Mouse (Mus musculus) lung, postnatal 4 days (tissue): Measurements from ENCODE around the gene Paxx.

Source experiments
- DNase-seq, 2 experiments: peaks; one replicate each; pipeline ENCODE4 v3.0.0; 2021

Gene Paxx

DNA sequence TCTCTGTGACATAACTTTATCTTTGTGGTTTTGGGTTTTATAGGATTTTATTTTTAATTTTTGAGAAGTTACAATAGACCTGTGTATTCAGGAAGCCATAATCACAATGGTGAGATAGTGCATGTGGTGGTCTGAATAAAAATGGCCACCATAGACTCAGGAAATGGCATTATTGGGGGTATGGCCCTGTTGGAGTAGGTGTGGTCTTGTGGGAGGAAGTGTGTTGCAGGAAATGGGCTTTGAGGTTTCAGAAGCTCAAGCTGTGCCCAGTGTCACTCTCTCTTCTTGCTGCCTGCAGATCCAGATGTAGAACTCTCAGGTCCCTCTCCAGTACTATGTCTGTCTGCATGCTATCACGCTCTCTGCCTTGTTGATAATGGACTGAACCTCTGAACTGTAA is 19.6 kb upstream of the Paxx start:
- no peak for DNase-seq

DNA sequence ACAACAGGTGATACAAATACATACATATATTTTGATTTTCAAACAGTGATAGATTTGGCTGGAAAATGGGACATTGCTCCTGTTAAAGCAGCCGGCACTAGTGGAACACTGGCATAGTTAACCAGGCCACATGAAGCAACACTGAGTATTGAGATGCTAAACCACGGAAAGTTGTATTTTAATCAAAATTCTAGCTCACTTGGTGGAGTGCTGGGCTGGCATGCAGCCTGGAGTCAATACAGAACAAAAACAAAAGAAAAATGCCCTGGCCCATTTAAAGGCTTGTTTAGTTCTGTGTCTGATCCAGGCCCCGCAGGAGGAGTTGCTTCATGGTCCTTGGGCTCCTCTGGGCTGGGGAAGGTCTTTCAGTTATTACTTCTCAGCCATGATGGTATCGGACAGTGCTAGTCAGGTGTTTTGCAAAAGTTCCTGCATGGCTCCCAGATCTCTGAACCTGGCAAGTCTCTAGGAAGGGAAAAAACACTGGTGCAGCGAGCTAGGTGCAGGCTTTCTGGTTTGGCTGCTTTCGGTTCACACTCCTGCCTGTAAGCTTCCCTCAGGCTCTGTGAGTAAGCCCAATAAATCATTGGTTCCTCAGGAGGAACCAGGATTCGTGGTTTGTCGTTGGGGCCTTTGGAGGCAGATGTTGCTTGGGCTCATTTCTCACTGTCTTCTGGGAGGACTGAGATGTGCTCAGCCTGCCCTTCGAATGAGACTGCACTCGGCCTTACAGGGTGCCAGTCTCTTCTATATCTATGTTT is 18.8 kb upstream of the Paxx start:
- no peak for DNase-seq

GRCm38 (mm10) chr2:25477967-25478675 is 17.2 kb upstream of the Paxx start:
- DNase-seq, result no peak

DNA sequence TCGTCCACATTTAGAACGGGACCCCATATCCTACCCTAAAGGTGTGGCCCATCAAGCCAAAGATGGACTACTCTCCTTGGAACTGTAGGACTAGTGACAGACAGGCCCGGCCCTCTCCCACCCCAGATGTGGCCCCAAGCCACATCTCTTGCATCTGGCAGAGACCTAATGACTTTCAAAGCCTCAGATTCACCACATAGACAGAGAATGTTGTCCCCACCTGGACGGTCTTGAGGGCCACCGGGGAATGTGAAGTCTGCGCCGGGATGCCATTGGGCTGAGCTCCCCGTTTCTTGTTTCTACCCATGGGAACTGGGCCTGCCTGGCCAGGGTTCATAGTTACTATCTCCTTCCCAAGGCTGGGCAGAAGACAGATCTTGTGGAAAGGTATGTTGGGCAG is 16.6 kb upstream of the Paxx start:
- no peak for DNase-seq

GRCm38 (mm10) chr2:25472550-25472949 is 11.7 kb upstream of the Paxx start:
- no peak for DNase-seq

- no peak for DNase-seq
These were observed 9.1 kb upstream of the Paxx start, which contains the start of gene Ptgds for GRCm38 (mm10) chr2:25469969-25470368. Gene Ptgds (minus strand): TSS chr2:25470046.

- peak; percentile 28 to 56 for DNase-seq
These were observed 8.3 kb upstream of the Paxx start for GRCm38 (mm10) chr2:25468962-25469915.

- DNase-seq, result no peak
These were observed 6.9 kb upstream of the Paxx start for GRCm38 (mm10) chr2:25467606-25468303.

- peak; percentile 34 to 45 for DNase-seq
These were observed 5.1 kb upstream of the Paxx start for GRCm38 (mm10) chr2:25465816-25466635.

DNA sequence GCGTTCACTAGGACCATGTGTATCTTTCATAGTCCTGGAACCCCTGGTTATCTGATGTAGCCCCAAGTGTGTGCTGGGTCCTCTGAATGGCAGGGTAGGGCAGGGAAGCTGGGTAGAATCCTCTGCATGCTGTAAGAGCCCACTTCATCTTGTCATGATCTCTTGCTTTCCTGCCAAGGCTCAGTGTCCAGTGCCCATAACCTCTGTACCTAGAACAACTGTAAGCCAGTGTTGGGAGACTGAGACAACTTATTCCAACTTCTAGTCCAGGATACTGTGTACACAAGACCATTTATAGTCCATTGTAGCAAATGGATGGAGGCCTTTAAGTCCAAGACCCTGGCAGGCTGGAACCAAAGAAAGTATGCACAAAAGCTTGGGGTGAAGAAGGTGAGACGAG is 4.4 kb upstream of the Paxx start:
- no peak for DNase-seq

- no peak for DNase-seq
These were observed 2.7 kb upstream of the Paxx start for GRCm38 (mm10) chr2:25463630-25464029.

DNA sequence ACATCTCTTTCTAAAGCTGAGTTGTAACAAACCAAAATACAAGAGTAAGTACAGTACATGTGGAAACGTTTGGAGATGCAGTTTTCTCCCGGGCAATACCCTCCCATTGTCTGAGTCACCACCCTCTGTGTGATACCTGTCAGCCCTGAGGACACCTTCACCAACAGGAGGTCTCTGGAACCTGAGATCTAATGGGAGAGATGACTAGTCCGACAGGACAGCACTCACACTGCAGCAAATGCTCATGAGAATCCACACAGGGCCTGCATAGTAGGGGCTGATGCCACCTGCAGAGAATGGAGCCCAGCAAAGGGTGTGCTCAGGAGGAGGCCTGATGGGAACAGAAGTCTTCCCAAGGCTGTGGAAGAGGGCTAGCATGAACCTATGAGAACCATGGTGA is 513 bp upstream of the Paxx start:
- peak in 1 of 2 experiments; percentile 12 for DNase-seq

GRCm38 (mm10) chr2:25460135-25460534 is 759 bp downstream of the Paxx start:
- DNase-seq, result no peak

GRCm38 (mm10) chr2:25458911-25459310 is 2.0 kb downstream of the Paxx start:
- DNase-seq, result peak; percentile 75 to 86

- peak; percentile 74 to 87 for DNase-seq
These were observed 3.6 kb downstream of the Paxx start for GRCm38 (mm10) chr2:25457022-25457896.

DNA sequence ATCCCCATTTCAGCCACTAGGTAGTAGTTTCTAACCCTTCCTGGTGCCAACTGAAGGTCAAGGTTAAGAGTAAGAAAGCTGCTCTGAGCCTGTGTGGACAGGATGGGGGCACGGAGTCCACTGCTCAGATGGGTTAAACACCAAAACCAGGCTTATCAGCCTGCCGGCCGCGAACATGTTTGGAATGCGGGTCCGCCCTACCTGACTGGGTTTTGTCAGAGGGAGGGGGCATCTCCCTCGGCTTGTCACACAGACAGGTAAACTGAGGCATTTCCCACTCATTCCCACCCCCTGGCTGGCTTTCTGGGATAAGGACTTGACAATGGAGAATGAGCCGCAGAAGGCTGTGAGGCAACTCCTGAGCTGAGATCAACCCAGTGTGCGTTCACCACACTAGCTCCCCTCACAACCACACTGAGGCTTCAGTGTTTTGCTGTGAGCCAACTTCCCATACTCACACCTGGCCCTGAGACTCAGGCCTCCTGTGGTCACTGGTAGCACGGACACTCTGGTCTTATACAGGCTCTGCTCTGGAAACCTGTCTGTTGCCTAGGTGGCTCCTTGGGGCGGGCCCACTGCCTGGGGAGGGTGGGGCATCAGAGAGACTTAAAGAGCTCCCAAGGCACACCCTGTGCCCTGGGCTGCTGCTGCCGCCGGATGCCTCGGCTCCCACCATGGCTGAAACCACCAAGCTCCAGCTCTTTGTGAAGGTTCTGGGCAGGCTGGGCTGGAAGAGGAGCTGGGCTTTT is 4.5 kb downstream of the Paxx start, which contains the start of gene Clic3:
TSS of gene Clic3 (plus strand) at position 634 of the 749 bp plus-strand sequence.
- DNase-seq, result peak; percentile 70 to 87

- no peak for DNase-seq
These were observed 7.9 kb downstream of the Paxx start for GRCm38 (mm10) chr2:25452951-25453350.

DNA sequence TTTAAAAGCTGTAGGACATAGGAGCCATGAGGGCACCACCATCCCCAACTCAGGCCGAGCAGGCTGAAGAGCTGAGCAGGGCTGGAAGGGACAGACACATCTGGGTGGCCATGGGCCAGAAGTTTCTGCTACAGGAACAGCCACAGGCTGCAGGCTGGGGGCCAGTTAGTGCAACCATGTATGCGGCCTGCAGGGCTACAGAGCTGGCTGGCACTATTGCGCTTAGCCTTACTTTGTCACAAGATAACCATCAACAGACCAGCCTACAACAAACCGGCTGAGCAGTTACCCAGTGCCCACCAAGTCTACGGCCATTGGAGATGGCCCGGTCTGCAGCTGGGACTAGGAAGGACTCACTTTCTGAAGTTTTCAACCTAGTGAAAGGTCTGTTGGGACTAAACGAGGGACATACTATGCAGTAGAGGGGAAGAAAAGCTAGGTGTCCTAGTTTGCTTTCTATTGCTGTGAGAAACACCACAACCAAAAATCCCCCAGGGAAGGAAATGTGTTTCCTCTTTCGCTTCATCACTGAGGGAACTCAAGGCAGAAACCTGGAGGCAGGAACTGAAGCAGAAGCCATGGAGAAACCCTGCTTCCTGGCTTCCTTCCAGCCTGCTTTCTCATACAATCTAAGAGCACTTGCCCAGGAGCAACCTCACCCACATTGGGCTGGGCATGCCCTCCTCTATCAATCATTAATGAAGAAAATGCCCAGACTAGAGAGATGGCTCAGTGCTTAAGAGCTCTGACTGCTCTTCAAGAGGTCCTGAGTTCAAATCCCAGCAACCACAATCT is 9.8 kb downstream of the Paxx start:
- DNase-seq, result no peak

GRCm38 (mm10) chr2:25442682-25443081 is 18.2 kb downstream of the Paxx start:
- no peak for DNase-seq
